Mouse (Mus musculus) forebrain, postnatal 0 days (tissue): Measurements from ENCODE around the gene Tmem126b. TPM values are rescaled to one million over a fixed set of nuclear protein-coding genes. Genes with fewer than 3 reads are reported as not detected.

Source experiments
- ATAC-seq: fragments of 200-750 bp; cut with Nextera tagmentation; 2 replicates; pipeline ENCODE4 v1.8.0; 2017; ENCODE audit warnings: mild to moderate bottlenecking, moderate library complexity
- DNase-seq: peaks from one replicate; pipeline ENCODE4 v3.0.0-alpha.2; 2015
- H3K27ac ChIP-seq: fragments of 300-500 bp; sonication (generic); 2 replicates; pipeline ENCODE4 v1.5.1; 2014; ENCODE audit warnings: low read depth, mild to moderate bottlenecking, antibody characterized with exemption, low read length, moderate library complexity, mixed read lengths
- H3K27me3 ChIP-seq: fragments of 300-500 bp; sonication (generic); 2 replicates; pipeline ENCODE4 v1.6.1; 2014; ENCODE audit warnings: mild to moderate bottlenecking, low read length, mixed read lengths; ENCODE audit not compliant: insufficient read depth
- H3K36me3 ChIP-seq: fragments of 300-500 bp; sonication (generic); 2 replicates; pipeline ENCODE4 v1.6.1; 2014; ENCODE audit warnings: mild to moderate bottlenecking, moderate library complexity; ENCODE audit not compliant: insufficient read depth
- H3K4me1 ChIP-seq: fragments of 300-500 bp; sonication (generic); 2 replicates; pipeline ENCODE4 v1.6.1; 2014; ENCODE audit warnings: antibody characterized with exemption; ENCODE audit not compliant: insufficient read depth
- H3K4me2 ChIP-seq: fragments of 300-500 bp; sonication (generic); 2 replicates; pipeline ENCODE4 v1.6.1; 2014; ENCODE audit warnings: low read depth, mild to moderate bottlenecking, moderate library complexity
- H3K4me3 ChIP-seq: fragments of 300-500 bp; sonication (generic); 2 replicates; pipeline ENCODE4 v1.5.1; 2014; ENCODE audit warnings: low read depth, low read length, mixed read lengths
- H3K9ac ChIP-seq: fragments of 300-500 bp; sonication (generic); 2 replicates; pipeline ENCODE4 v1.6.1; 2014; ENCODE audit warnings: mild to moderate bottlenecking
- H3K9me3 ChIP-seq: fragments of 300-500 bp; sonication (generic); 2 replicates; pipeline ENCODE4 v1.6.1; 2016; ENCODE audit warnings: low read length
- CTCF ChIP-seq: sonication (generic); IDR thresholded peaks from 2 replicates; pipeline ENCODE4 v1.5.1; 2016; ENCODE audit warnings: antibody characterized with exemption, control low read depth, low read depth
- whole genome bisulfite sequencing: fragments of 180-500 bp; shearing (Covaris S2); extraction: QIAGEN DNeasy Blood & Tissue Kit; methylation state at CpG from one replicate; pipeline ENCODE4 v1.1.7; 2014; 5-methylcytosine and 5-hydroxymethylcytosine counted together
- polyA plus RNA-seq: library from polyadenylated mRNA; unstranded; fragments of >200 nt; fragmentation: Nextera tagmentation; extraction: Ambion mirVana; gene quantifications from 2 replicates; pipeline ENCODE4 v1.2.1, GENCODE M21; 2015
- total RNA-seq: library from RNA; depleted of rRNA; stranded (reverse); fragments of >200 nt; gene quantifications from 2 replicates; pipeline ENCODE4 v1.2.3, GENCODE M21; 2014

Tmem126b gene
- total and polyA plus RNA-seq, 2 experiments from 2014 or later, result 15.2 to 18.2 TPM

DNA sequence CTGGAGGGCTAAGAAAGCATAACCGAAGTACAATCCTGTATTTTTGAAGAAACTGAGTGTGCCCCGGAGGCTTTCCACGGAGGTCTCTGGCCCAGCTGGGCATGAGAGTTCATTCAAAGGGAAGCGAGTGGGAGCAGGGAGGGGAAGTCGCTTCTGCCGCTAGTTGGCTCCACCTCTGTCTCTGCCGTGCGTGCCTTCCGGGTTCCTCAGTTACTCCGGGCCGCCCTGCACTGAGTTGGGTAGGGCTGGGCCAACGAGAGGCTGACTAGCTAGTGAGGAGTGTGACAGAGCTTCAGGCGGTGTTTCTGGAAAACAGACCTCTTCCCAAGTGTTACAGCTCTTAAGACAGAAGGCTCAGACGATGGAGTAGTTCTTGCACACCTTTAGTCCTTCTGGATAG lies 14.9 kb downstream of the Tmem126b start:
- DNase-seq (no peak), ATAC-seq (no peak)
- WGBS, result 23% methylated on average over 14 of the region's 14 CpGs
- no peak overlapping the region for H3K9ac ChIP-seq
- no peaks in the 10 kb centered on the region for H3K4me1 ChIP-seq
- peak; percentile 35; the same call in 1 of the 2 replicates for TF ChIP-seq CTCF
- no peaks in the 10 kb centered on the region for H3K9me3 ChIP-seq
- no peaks in the 10 kb centered on the region for H3K36me3 ChIP-seq
- H3K27me3 ChIP-seq, result no peaks in the 10 kb centered on the region
- H3K4me3 ChIP-seq, result no peak overlapping the region
- H3K4me2 ChIP-seq, result no peak overlapping the region
- no peak overlapping the region for H3K27ac ChIP-seq

DNA sequence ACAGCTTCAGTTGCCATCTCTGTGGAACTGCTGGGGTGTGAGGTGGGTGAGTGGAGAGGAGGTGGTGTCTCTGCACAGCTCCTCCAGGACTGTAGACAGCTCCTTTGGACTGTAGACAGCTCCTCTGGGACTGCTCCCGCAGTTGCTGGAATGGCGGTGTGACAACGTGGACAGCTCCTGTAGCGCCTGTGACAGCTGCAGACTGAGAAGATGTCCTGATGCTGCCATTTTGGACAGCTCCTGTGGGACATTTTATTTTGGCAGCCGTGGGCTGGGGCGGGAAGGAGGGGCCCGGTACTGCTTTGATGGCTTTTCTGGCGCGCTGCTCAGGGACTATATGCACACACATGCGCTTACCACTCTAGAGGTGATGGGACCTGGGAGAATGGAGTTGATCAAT lies 15.5 kb downstream of the Tmem126b start:
- DNase-seq (no peak), ATAC-seq (no peak)
- no peak overlapping the region for H3K27ac ChIP-seq
- H3K9me3 ChIP-seq, result no peaks in the 10 kb centered on the region
- 73% methylated on average over 10 of the region's 10 CpGs for WGBS
- H3K4me2 ChIP-seq, result no peak overlapping the region
- no peak overlapping the region for H3K4me3 ChIP-seq
- H3K9ac ChIP-seq, result no peak overlapping the region
- no peaks in the 10 kb centered on the region for H3K36me3 ChIP-seq
- no peaks in the 10 kb centered on the region for H3K4me1 ChIP-seq
- TF ChIP-seq CTCF, result no peak
- H3K27me3 ChIP-seq, result no peaks in the 10 kb centered on the region

DNA sequence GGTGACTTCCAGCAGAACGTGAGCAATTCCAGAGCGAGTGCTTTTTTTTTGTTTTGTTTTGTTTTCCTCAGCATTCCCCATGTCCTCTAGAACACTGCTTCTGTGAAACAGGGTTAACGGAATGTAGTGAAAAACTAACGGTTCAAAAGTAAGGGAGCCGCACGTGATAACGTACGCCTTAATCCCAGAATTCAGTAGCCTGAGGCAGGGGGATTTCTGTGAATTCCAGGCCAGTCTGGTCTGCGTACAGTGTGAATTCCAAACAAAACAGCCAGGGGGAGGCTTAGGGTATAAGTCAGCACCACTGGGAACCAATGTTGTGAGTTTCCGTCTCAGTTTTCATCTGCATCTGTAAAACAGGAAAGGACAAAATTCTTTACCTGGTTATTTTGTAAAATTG lies 18.3 kb downstream of the Tmem126b start:
- WGBS, result 10% methylated on average over 10 of the region's 10 CpGs
- peak overlapping the region; percentile 83 for H3K9ac ChIP-seq
- no peaks in the 10 kb centered on the region for H3K4me1 ChIP-seq
- H3K27me3 ChIP-seq, result no peaks in the 10 kb centered on the region
- peak; percentile 6; the same call in 1 of the 2 replicates for TF ChIP-seq CTCF
- peak; percentile 60 for ATAC-seq
- H3K4me2 ChIP-seq, result peak overlapping the region; percentile 54
- H3K36me3 ChIP-seq, result peaks cover 13% of the 10 kb centered on the region
- DNase-seq, result no peak
- H3K4me3 ChIP-seq, result peak overlapping the region; percentile 83
- H3K9me3 ChIP-seq, result no peaks in the 10 kb centered on the region
- H3K27ac ChIP-seq, result peak overlapping the region; percentile 92

DNA sequence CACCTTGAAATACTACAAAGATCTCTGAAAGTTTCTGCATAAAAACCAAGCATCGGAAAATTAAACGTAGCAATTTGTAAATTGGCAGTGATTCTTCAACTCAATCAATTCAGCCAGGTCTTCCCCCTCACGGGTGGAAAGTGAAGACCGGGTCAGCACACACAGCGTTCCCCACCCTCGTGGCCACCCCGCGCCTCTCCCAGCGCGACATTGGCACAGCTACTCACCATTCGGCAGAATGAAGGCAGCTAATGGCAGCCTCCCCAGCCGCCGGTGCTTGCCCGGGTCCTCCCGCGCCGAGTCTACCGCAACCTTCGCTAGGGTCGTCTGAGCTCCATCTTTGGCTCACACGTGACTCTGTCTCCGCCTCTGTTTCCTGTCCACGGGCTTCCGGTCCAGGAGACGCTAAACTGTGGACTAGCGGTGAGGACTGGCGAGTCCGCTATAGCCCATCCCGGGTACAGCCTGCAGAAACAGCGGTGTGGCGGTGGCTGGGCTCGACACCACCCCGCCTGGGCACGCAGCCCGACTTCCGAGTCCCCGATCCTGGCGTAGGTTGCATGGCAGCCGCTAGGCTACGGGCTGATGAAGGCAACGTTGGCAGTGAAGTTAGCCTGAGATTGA lies 18.8 kb downstream of the Tmem126b start, which contains the start of gene Tmem126a:
TSS of gene Tmem126a (minus strand) at position 385 of the 624 bp plus-strand sequence.
- peak within 1 kb of the TSS; percentile 83 for H3K9ac ChIP-seq
- under 1% methylated on average over 41 of the region's 41 CpGs for WGBS

DNA sequence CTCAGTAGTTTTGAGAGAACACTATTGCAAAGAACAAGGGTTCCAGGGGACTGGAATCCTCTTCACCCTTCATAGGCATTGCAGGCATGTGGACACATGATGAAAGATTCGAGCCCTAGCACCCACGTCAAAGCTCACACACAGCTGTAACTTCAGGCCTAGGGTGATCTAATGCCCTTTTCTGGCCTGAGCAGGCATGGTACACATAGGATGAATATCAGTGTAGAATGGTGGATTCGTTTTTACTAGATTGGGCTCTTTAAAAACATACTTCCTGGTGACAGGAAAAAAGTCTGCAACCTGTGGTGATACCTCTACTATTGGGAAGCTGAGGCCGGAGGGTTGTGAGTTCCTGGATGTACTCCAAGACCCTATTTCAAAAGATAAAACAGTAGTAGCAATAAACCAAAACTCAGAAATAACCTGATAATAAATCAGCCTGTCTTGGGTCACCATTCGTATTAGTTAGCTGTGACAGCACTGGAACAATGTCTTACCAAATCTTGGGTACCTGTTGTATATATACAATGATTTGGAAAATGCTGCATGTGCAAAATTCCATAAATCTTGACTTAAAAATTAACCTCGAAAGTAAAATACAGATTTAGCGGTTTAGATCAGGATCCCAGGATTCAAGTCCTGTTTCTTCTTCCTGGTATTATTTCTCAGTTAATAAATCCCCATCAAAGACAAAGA lies 19.5 kb downstream of the Tmem126b start:
- Histone ChIP-seq H3K9me3 (no peaks in the 10 kb centered on the region), H3K4me2 (peak overlapping the region; percentile 54), H3K27ac (peak overlapping the region; percentile 92), H3K27me3 (no peaks in the 10 kb centered on the region), H3K4me1 (no peaks in the 10 kb centered on the region), H3K4me3 (peak overlapping the region; percentile 83), H3K36me3 (peaks cover 22% of the 10 kb centered on the region), H3K9ac (peak overlapping the region; percentile 83)
- DNase-seq (no peak), ATAC-seq (no peak)
- WGBS, result 35% methylated on average over 7 of the region's 7 CpGs
- no peak for TF ChIP-seq CTCF

More for the DNA sequence above, 18.8 kb downstream of the Tmem126b start, which contains the start of gene Tmem126a:
- peak within 1 kb of the TSS; percentile 54 for H3K4me2 ChIP-seq
- H3K4me3 ChIP-seq, result peak within 1 kb of the TSS; percentile 83
- ATAC-seq, result peak; percentile 98
- H3K27ac ChIP-seq, result peak within 1 kb of the TSS; percentile 92
- no peaks in the 10 kb centered on the region for H3K9me3 ChIP-seq
- TF ChIP-seq CTCF, result peak; percentile 68
- H3K36me3 ChIP-seq, result peaks cover 16% of the 10 kb centered on the region
- DNase-seq, result peak; percentile 90
- no peaks in the 10 kb centered on the region for H3K4me1 ChIP-seq
- no peaks in the 10 kb centered on the region for H3K27me3 ChIP-seq

DNA sequence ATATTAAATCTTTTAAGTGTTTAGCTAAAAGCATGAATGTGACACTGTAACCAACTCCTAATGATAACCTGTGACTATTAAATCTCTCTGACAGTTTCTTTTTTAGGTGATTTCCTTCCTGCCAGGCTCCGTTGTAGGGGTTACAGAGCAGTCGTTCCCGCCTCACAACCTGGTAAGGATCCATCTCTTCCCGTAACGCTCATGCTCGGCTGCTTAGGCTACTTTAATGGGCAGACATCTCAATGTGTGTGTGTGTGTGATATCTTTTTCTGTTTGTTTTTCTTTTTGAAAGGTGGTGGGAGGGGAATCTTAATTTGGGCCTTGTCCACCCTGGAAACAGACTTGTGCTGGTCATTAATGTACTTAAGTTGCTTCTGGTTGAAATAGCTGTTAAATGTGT lies 31.6 kb downstream of the Tmem126b start:
- no peak for DNase-seq
- H3K27ac ChIP-seq, result peak overlapping the region; percentile 99

More for the DNA sequence above, 31.6 kb downstream of the Tmem126b start:
- Histone ChIP-seq H3K4me2 (peak overlapping the region; percentile 75), H3K27me3 (no peaks in the 10 kb centered on the region), H3K9me3 (no peaks in the 10 kb centered on the region), H3K4me3 (peak overlapping the region; percentile 98), H3K4me1 (peaks cover 5% of the 10 kb centered on the region; the same call in 1 of the 2 replicates), H3K9ac (peak overlapping the region; percentile 94), H3K36me3 (no peaks in the 10 kb centered on the region)
- WGBS, result 0% methylated on average over 6 of the region's 6 CpGs
- no peak for TF ChIP-seq CTCF
- ATAC-seq, result no peak
